Mouse (Mus musculus) heart, postnatal 36 days (tissue): Measurements from ENCODE around the gene Gm156. TPM values are rescaled to one million over a fixed set of nuclear protein-coding genes. Genes with fewer than 3 reads are reported as not detected.
"Not testable (repeated sequence)": the region's sequence is repeated elsewhere in the genome, so short reads cannot be mapped to it uniquely, and the experiment has no call there.

Experiments
- DNase-seq, 2 experiments: peaks; one replicate each; pipeline ENCODE4 v3.0.0; 2021 to 2022
- intact Hi-C: fragments of 180-260 bp; cut with DNase I; formaldehyde crosslinking; loops from one replicate; pipeline ENCODE4 v1.15.1; 2025
- total RNA-seq, 2 experiments: library from RNA; stranded (reverse); gene quantifications; 2 replicates each; pipeline ENCODE4 v1.2.3; 2021

The Gm156 gene
- total RNA-seq, result not detected

- DNase-seq, intact Hi-C loops: not testable (repeated sequence)
These were observed at the start of gene Gm156 for GRCm38 (mm10) chr6:129784170-129784569. Gene Gm156 (minus strand): TSS chr6:129784270.

- intact Hi-C loops, result no loop called here
- no peak for DNase-seq
These were observed 41.5 kb upstream of the Gm156 start for GRCm38 (mm10) chr6:129825559-129825958.

- intact Hi-C loops, result no loop called here
- DNase-seq, result no peak
These were observed 39.9 kb upstream of the Gm156 start for GRCm38 (mm10) chr6:129824004-129824403.

- DNase-seq, result no peak
- intact Hi-C loops, result loop anchor here (1.0 kb wide), 1 partner anchor 31 kb away; no protein-coding TSS in a partner anchor
These were observed 33.7 kb upstream of the Gm156 start for GRCm38 (mm10) chr6:129817731-129818130.

GRCm38 (mm10) chr6:129747654-129748032, 36.4 kb downstream of the Gm156 start:
- intact Hi-C loops, result no loop called here
- no peak for DNase-seq

GRCm38 (mm10) chr6:129747016-129747653, 36.9 kb downstream of the Gm156 start:
- intact Hi-C loops, result no loop called here
- no peak for DNase-seq

GRCm38 (mm10) chr6:129746151-129746550, 37.9 kb downstream of the Gm156 start:
- intact Hi-C loops, result no loop called here
- no peak for DNase-seq

- intact Hi-C loops, result no loop called here
- DNase-seq, result no peak
These were observed 43.9 kb downstream of the Gm156 start, which contains the start of gene Klri2 for GRCm38 (mm10) chr6:129740069-129740721. Gene Klri2 (minus strand): TSS chr6:129740484.

- no peak for DNase-seq
- intact Hi-C loops, result no loop called here
These were observed 47.7 kb downstream of the Gm156 start for GRCm38 (mm10) chr6:129736414-129736813.

- no peak for DNase-seq
- intact Hi-C loops, result no loop called here
These were observed 56.8 kb downstream of the Gm156 start for GRCm38 (mm10) chr6:129727237-129727636.

- DNase-seq, result no peak
- intact Hi-C loops, result no loop called here
These were observed 62.7 kb downstream of the Gm156 start for GRCm38 (mm10) chr6:129721390-129721789.

GRCm38 (mm10) chr6:129720487-129720886, 63.6 kb downstream of the Gm156 start:
- intact Hi-C loops, result no loop called here
- DNase-seq, result no peak

GRCm38 (mm10) chr6:129717032-129717431, 67.0 kb downstream of the Gm156 start, which contains the start of gene Klri1:
Gene Klri1 (minus strand): TSS chr6:129717132.
- no peak for DNase-seq
- intact Hi-C loops, result no loop called here

Other genes with a start within 250 kb of the Gm156 start
- not detected for gene Klre1, start 206.4 kb downstream of the Gm156 start, total RNA-seq
- under 1 TPM in 1 of 2 experiments, not detected in 1; 0.38 TPM for gene Klrd1, start 192.5 kb downstream of the Gm156 start, total RNA-seq
- under 1 TPM in 1 of 2 experiments, not detected in 1; 0.19 TPM for gene Klrk1, start 160.4 kb downstream of the Gm156 start, total RNA-seq
- gene Klrc3, start 140.9 kb downstream of the Gm156 start, total RNA-seq, result not detected
- not detected for gene Klrc2, start 123.6 kb downstream of the Gm156 start, total RNA-seq
- under 1 TPM in 1 of 2 experiments, not detected in 1; 0.41 TPM for gene Klrc1, start 105.3 kb downstream of the Gm156 start, total RNA-seq
- not detected for gene Klri1, start 67.1 kb downstream of the Gm156 start, total RNA-seq
- not detected for gene Klri2, start 43.8 kb downstream of the Gm156 start, total RNA-seq
- gene Gm17631, start 78.4 kb upstream of the Gm156 start, total RNA-seq, result not detected
- gene Klra17, start 92.4 kb upstream of the Gm156 start, total RNA-seq, result not detected
- not detected for gene Klra5, start 133.4 kb upstream of the Gm156 start, total RNA-seq
- not detected for gene Klra6, start 242.7 kb upstream of the Gm156 start, total RNA-seq